Mouse (Mus musculus) adrenal gland, adult 2 months (tissue): Measurements from ENCODE around the gene Gnmt. TPM values are rescaled to one million over a fixed set of nuclear protein-coding genes. Genes with fewer than 3 reads are reported as not detected.

Experiments used
- polyA plus RNA-seq: library from polyadenylated mRNA; depleted of rRNA; stranded (reverse); fragments of >200 nt; gene quantifications from 2 replicates; pipeline ENCODE4 v1.2.3, GENCODE M21; 2012; rRNA removed
- total RNA-seq, 2 experiments: library from RNA; stranded (reverse); gene quantifications; 2 replicates each; pipeline ENCODE4 v1.2.3; 2021

Gnmt gene
- total and polyA plus RNA-seq, 3 experiments = 1.2 to 6.5 (median 4.0) TPM

Other genes with a start within 250 kb of the Gnmt start
- under 1 TPM; 0.52 to 0.69 TPM for gene Ttbk1, start 241.5 kb downstream of the Gnmt start, total RNA-seq
- 0.53 and 0.70 TPM in 2 replicates for gene Ttbk1, start 241.5 kb downstream of the Gnmt start, polyA plus RNA-seq
- 1 to 10 TPM; 3.7 to 6.1 TPM for gene Dnph1, start 232.5 kb downstream of the Gnmt start, total RNA-seq
- 3.6 and 3.7 TPM in 2 replicates for gene Dnph1, start 232.5 kb downstream of the Gnmt start, polyA plus RNA-seq
- 10 to 100 TPM; 20.0 to 23.1 TPM for gene Cul9, start 182.8 kb downstream of the Gnmt start, total RNA-seq
- 42.3 and 48.0 TPM in 2 replicates for gene Cul9, start 182.8 kb downstream of the Gnmt start, polyA plus RNA-seq
- 10 to 100 TPM; 35.6 to 45.2 TPM for gene Srf, start 173.0 kb downstream of the Gnmt start, total RNA-seq
- 178 and 199 TPM in 2 replicates for gene Srf, start 173.0 kb downstream of the Gnmt start, polyA plus RNA-seq
- gene Ptk7, start 99.7 kb downstream of the Gnmt start, total RNA-seq = 1 to 10 TPM; 4.6 to 8.0 TPM
- 8.6 and 9.2 TPM in 2 replicates for gene Ptk7, start 99.7 kb downstream of the Gnmt start, polyA plus RNA-seq
- gene Klc4, start 83.1 kb downstream of the Gnmt start, total RNA-seq = 10 to 100 TPM; 40.9 to 43.1 TPM
- gene Klc4, start 83.1 kb downstream of the Gnmt start, polyA plus RNA-seq = 25.7 and 29.7 TPM in 2 replicates
- gene Mrpl2, start 82.9 kb downstream of the Gnmt start, total RNA-seq = 100 to 1,000 TPM in 1 of 2 experiments, 10 to 100 TPM in 1; 82.9 to 113 TPM
- gene Mrpl2, start 82.9 kb downstream of the Gnmt start, polyA plus RNA-seq = 343 and 456 TPM in 2 replicates
- gene Cul7, start 78.8 kb downstream of the Gnmt start, total RNA-seq = 10 to 100 TPM; 28.6 to 36.3 TPM
- 52.6 and 53.3 TPM in 2 replicates for gene Cul7, start 78.8 kb downstream of the Gnmt start, polyA plus RNA-seq
- gene Rrp36, start 54.8 kb downstream of the Gnmt start, total RNA-seq = 10 to 100 TPM; 24.2 to 28.5 TPM
- 21.7 and 23.8 TPM in 2 replicates for gene Rrp36, start 54.8 kb downstream of the Gnmt start, polyA plus RNA-seq
- gene Mea1, start 50.4 kb downstream of the Gnmt start, total RNA-seq = 100 to 1,000 TPM; 106 to 114 TPM
- 44.9 and 50.8 TPM in 2 replicates for gene Mea1, start 50.4 kb downstream of the Gnmt start, polyA plus RNA-seq
- 10 to 100 TPM; 57.5 to 64.0 TPM for gene Klhdc3, start 48.3 kb downstream of the Gnmt start, total RNA-seq
- gene Klhdc3, start 48.3 kb downstream of the Gnmt start, polyA plus RNA-seq = 78.2 and 100 TPM in 2 replicates
- gene Ppp2r5d, start 24.1 kb downstream of the Gnmt start, total RNA-seq = 10 to 100 TPM; 42.6 to 50.3 TPM
- 44.2 and 46.1 TPM in 2 replicates for gene Ppp2r5d, start 24.1 kb downstream of the Gnmt start, polyA plus RNA-seq
- gene Pex6, start 17.7 kb downstream of the Gnmt start, total RNA-seq = 10 to 100 TPM; 49.5 to 69.2 TPM
- 167 and 190 TPM in 2 replicates for gene Pex6, start 17.7 kb downstream of the Gnmt start, polyA plus RNA-seq
- 10 to 100 TPM; 53.7 to 59.5 TPM for gene Cnpy3, start 23.0 kb upstream of the Gnmt start, total RNA-seq
- 53.9 and 56.7 TPM in 2 replicates for gene Cnpy3, start 23.0 kb upstream of the Gnmt start, polyA plus RNA-seq
- not detected for gene Ptcra, start 34.5 kb upstream of the Gnmt start, total RNA-seq
- gene Ptcra, start 34.5 kb upstream of the Gnmt start, polyA plus RNA-seq = 0.27 TPM in 1 of 2 replicates, not detected in the other
- gene 2310039H08Rik, start 43.5 kb upstream of the Gnmt start, total RNA-seq = 10 to 100 TPM; 73.1 to 74.1 TPM
- gene 2310039H08Rik, start 43.5 kb upstream of the Gnmt start, polyA plus RNA-seq = 296 and 305 TPM in 2 replicates
- gene Rpl7l1, start 53.5 kb upstream of the Gnmt start, total RNA-seq = 10 to 100 TPM; 74.6 to 85.9 TPM
- gene Rpl7l1, start 53.5 kb upstream of the Gnmt start, polyA plus RNA-seq = 6.5 and 8.0 TPM in 2 replicates
- gene Bicral, start 129.3 kb upstream of the Gnmt start, total RNA-seq = 10 to 100 TPM; 22.6 to 25.1 TPM
- gene Bicral, start 129.3 kb upstream of the Gnmt start, polyA plus RNA-seq = 6.1 and 7.7 TPM in 2 replicates
- gene Tbcc, start 161.5 kb upstream of the Gnmt start, total RNA-seq = 10 to 100 TPM; 13.1 to 23.8 TPM
- gene Tbcc, start 161.5 kb upstream of the Gnmt start, polyA plus RNA-seq = 17.2 and 18.5 TPM in 2 replicates
- gene Prph2, start 181.3 kb upstream of the Gnmt start, total RNA-seq = not detected
- gene Prph2, start 181.3 kb upstream of the Gnmt start, polyA plus RNA-seq = not detected in 2 replicates